Mouse (Mus musculus) lung, postnatal 4 days (tissue): ENCODE measurements at regions not wholly inside any gene's neighbourhood (a gene's known extent, or its start where the extent isn't known, plus 50 kb on each side); places are given as distances from the start of the nearest gene placed in this dataset.
"Not testable (repeated sequence)": the region's sequence is repeated elsewhere in the genome, so short reads cannot be mapped to it uniquely, and the experiment has no call there.

Experiments
- DNase-seq, 2 experiments: peaks; one replicate each; pipeline ENCODE4 v3.0.0; 2021

DNA sequence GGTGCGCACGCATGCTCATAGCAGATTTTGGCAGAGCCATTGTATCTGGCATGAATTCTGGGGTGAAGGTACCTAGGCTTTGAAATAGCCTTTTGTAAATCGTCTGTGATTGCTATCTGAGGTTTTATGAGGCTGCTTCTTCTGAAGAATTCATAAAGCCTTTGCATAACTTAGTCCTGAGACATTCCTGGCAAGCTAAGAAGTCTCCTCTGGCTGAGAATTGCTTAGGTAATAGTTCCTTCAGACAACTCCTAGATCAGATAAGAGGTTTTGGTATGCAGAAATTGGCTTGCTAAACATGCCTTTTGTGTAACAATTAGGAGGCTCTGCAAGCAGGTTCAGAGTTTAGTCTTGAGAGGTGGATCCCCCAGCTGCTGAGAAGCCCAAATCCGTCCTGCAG, 82.7 kb downstream of the Pmp22 start:
- no peak for DNase-seq

DNA sequence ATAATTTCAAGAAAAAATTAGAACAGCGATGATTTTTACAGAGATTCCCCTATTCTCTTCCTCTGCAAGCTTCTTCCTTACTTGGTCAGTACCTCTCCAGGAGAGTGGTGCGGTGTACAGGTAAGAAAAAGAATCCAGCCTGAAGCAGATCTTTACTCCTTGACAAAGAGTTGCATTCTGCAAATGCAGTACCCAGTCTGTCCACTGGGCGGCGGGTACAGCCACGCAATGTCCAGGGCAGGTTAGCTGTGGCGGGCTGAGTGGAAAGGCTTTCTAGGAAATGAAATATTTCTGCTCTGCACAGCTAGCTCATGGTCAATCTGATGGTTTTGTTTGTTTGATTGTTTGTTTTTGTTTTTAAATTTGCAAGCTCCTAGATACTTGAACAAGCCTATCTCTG, 84.3 kb downstream of the Pmp22 start:
- DNase-seq = peak; percentile 71 to 84

- DNase-seq = no peak
Measured at GRCm38 (mm10) chr11:63213901-63214425, 85.2 kb downstream of the Pmp22 start.

- no peak for DNase-seq
Measured at GRCm38 (mm10) chr11:63215993-63216392, 87.2 kb downstream of the Pmp22 start.

DNA sequence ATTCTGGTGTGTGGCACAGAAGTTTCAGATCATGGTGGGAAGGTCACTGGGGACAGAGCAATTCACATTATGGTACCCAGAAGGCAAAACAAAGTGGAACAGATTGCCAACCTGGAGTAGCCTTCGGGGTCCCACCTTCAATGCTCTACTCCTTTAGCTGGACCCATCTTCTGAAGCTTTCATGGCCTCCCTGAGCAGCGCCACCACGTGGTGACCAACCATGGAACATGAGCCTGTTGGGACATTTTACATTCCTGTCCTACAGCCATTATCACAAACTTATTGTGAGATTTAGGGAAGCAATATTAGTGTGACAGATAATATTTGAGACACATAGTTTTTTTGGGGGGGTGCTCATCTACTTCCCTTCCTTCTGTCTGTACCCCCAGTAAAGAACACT, 88.3 kb downstream of the Pmp22 start:
- no peak for DNase-seq

- no peak for DNase-seq
Measured at GRCm38 (mm10) chr11:63226471-63226870, 97.7 kb downstream of the Pmp22 start.

DNA sequence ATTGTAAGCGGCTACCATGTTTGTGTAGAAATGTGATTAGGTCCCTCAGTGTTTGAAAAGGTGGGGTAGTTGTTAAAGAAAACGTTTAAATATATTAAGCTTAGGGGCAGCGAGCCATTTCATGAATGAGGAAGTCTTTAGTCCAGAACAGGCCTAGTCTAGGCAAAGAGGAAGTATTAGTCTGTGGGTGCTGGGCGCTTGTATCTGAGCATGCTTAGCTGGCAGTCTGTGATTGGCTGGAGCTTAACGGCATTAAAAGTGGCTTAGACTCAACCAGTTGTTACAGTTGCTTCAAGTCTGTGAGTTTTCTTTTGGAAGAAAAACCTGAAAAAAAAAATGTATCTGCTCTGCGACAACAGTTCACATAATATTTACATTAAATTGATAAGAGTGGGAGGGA, 102.0 kb downstream of the Pmp22 start:
- no peak for DNase-seq

GRCm38 (mm10) chr11:63233172-63233966, 104.6 kb downstream of the Pmp22 start:
- DNase-seq = no peak

GRCm38 (mm10) chr11:63234481-63234880, 105.7 kb downstream of the Pmp22 start:
- DNase-seq = no peak

GRCm38 (mm10) chr11:63238655-63239054, 109.9 kb downstream of the Pmp22 start:
- no peak for DNase-seq

DNA sequence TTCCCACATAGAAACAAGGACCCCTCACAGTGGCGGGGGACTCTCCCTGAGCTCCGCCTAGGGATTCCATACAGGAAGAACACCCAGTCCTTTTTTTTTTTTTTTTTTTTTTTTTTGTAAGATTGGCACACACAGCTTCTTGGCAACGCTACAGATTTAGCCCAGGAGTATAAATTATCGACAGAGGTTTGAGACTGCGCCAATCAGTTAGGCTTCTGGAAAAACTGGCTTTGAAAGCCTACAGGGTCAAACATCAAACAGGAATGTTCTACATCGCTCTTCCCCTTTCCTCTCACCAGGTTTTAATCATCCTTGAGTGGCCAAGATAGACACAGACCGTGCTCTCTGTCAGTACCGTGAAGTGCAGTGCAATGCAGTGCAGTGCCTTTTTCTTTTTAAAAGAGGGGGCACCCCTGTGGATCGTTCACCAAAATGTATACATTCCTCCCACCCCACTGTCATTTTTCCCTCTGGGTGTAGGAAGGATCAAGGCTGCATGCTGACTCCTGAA, 115.2 kb downstream of the Pmp22 start:
- no peak for DNase-seq

GRCm38 (mm10) chr11:63245041-63245440, 116.3 kb downstream of the Pmp22 start:
- no peak for DNase-seq

DNA sequence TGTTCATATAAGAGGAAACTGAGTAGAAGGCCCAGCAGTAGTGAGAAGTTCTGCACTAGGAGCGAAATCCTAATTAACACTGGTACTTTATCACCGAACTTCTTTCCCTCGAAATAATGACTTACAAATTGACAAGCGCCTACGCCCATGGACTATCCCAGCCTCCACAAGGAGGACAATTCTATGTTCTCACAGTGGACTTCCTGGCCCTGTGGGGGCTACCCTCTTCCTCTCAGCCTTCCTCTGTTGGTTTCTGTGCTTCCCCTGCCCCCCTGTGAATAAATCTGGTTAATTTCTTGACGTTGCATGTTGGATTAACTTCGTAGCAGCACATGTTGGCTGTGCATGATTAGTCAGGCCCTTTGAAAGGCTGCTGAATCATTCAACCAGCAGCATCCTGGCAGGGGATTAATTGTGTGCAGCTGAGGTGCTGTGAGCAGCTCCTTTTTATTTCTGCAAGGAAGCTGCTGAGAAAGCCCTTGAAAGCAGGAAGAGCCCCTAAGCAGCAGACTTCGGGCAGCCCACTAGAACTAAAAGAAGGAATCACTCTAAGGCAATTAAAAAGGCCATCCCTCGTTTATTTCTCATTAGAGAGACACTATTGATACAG, 117.4 kb downstream of the Pmp22 start:
- DNase-seq = no peak

DNA sequence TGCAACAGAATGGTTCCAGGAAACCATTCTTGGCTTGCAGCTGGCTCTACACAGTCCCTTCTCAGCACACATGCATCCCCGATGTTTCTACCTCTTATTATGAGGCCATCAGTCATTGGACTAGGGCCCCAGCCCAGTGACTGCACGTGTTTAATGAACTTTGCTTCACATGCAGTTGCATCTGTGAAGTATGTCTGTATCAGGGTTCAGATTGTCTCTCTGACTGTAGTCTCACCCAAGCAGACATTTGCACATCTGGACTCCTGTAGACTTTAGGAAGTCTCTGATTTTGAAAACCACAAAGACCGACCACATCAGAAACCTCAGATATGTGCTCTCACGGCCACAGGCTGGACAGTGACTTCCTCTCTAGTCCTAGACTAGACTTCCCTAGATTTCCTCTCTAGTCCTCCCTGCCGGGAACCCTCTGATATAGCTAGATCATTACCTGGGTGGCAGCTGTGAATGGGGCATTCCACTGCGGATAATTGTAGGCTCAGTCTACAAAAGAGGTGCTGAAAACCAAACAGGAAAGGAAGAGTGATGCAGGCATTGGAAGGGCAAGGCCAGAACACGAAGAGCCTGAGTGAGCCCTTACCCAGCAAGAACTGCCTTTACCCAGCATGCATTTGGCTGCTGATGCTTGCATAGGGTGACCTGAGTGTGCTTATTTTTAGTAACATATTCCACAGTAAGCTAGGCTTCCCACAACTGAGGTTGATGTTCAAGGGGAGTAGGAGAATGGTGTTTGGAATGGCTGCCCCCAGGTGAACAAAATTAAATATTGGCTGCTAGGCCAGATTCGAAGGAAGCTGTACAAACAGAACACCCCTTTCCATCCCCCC, 123.5 kb downstream of the Pmp22 start:
- no peak for DNase-seq

DNA sequence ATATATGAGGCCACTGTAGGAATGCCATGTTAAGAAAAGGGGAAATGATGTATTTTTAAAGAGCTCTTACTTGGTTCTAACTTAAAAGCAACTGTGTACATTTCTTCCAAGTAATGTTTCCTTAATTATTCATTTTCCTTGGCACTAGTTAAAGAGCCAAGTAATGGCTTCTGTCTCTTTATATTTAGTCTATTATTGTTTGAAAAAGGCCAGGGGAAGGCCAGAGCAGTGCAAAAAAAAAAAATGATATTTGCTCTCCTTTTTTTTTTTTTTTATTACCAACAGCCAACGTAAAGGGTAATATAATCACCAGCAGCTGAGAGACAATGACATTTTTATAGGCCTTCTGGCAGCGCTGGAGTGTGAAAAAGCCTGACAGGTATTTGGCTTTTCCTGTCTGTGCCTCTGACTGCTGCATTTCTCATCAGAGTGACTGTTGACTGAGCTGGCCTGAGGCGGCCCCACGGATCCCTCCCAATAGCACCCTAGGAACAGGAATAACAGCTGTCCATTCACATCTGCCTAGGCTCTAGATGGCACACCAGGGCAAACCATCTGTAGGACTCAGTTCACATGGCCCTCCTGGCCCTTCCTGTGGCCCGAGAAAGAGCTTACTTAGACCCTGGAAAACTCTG, 124.3 kb downstream of the Pmp22 start:
- peak; percentile 30 to 62 for DNase-seq

DNA sequence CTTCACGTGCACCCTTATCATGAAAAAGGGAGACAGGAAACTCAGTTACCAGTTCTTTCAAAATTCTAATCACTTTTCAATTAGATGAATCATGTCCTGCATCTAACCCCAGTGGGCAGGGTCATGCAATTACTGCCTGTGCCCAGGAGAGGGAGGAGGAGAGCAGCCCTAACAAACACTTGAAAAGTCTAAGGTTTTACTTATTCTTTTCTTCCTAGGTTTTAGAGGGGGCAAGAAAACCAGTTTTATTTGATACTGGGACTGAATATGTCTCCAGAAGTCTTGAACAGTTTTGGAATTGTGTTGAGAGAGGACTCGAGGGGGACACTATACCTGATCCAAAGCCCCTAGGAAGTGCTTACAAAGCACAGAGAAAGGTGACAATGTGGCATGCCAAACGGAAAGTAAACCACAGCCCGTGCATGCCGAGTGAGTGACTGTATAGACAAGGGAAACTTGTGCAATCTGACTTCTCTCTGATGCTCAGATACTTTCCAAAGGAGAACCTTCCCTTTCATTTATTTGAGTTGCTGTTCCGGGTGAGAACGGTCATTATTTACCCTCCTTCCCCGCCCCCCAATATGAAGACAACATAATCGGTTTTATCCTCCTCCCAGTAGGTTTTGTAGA, 135.8 kb downstream of the Pmp22 start:
- DNase-seq = peak in 1 of 2 experiments; percentile 26

- not testable (repeated sequence) for DNase-seq
Measured at GRCm38 (mm10) chr11:63266290-63266689, 137.5 kb downstream of the Pmp22 start.

GRCm38 (mm10) chr11:63276641-63277040, 147.9 kb downstream of the Pmp22 start:
- no peak for DNase-seq

DNA sequence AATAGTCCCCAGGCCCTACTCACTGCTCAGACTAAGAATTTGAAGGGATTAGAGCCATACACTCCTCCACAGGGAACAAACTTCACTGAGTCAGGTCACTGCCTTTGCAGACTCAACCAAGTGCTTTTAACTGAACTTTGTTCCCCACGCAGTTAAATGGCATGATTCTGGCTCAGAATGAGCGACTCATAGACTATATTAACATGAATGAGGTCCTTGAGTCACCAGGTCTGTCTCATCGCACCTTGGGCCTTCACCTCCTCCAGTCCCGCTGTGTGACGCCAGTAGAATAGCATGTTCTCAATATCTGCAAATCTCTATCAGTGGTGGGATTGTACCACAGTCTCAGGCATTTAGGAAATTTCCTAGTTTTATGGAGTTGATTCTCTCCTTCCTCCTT, 153.1 kb downstream of the Pmp22 start:
- no peak for DNase-seq

GRCm38 (mm10) chr11:63282541-63282940, 153.8 kb downstream of the Pmp22 start:
- no peak for DNase-seq

DNA sequence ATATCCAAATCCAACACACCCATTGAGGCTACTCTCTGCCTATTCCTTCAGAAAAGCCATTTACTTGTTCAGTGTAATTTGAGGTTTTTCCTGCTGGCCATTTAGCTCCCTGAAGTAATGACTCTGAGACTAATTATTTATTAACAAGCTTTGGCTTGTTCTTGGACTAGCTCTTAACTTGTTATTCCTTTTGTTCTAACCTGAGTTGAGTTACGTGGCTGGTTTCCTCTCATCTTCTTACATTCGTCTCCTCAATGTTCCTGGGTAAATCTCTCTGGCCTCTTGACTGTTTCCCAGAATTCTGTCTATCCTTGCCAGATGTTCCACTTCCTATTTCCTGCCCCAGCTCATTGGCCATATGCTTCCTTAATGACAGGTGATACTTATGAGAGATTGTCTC, 157.2 kb downstream of the Pmp22 start:
- DNase-seq = no peak

GRCm38 (mm10) chr11:63287766-63288165, 159.0 kb downstream of the Pmp22 start:
- no peak for DNase-seq
